Mouse (Mus musculus): ENCODE measurements around the gene Ccdc42.
A peak's percentile ranks its signal among the peaks of the same experiment; 100 is the strongest.

The Ccdc42 gene

DNA sequence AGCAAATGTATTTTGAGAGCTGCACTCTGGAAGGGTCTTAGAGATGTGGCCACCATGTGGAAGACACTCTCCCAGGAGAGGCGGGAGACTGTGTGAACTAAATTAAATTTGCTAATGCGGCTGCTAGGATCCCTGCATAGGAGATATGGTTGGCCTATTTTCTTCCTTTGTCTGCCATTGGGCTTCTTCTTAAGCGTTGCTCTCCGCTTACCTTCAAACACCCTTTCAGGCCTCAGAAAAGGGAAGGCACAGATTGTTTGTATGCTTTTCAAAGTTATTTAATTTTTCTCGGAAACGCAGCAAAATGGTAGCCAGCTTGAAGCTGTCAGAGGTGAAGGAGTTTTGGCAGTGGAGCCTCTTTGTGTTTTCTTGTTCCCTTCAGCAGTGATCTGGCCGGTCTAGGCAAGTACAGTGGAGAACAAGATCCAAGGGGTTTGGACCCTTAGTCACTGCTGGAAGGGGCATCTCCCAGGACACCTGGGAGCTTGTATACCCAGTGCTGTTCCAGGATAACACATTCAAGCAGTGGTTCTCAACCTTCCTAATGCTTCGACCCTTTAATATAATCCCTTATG is 2.8 kb upstream of the Ccdc42 start:
- DNase-seq (ENCODE audit: inconsistent age in 2 of 2, low spot score in 1 of 2), result no peak

DNA sequence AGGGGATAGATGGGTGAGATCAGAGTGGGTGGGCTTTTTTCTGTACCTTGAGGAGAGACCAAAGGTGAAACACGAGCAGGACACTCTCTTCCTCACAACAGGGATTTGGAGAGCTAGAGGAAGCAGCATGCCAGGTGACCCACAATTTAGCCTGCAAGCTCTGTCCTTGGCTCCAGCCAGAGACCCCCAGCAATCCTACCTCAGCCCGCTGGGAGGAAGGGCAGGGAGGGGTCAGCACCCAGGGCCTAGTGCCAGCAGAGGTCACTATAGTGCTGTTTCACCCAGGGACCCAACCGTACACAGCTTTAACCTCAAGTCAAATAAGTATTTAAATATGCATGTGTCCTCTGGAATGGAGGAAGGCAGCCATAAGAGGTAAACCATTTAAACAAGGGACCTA is 931 bp upstream of the Ccdc42 start:
- DNase-seq (ENCODE audit: inconsistent age in 2 of 2, low spot score in 1 of 2), result no peak

DNA sequence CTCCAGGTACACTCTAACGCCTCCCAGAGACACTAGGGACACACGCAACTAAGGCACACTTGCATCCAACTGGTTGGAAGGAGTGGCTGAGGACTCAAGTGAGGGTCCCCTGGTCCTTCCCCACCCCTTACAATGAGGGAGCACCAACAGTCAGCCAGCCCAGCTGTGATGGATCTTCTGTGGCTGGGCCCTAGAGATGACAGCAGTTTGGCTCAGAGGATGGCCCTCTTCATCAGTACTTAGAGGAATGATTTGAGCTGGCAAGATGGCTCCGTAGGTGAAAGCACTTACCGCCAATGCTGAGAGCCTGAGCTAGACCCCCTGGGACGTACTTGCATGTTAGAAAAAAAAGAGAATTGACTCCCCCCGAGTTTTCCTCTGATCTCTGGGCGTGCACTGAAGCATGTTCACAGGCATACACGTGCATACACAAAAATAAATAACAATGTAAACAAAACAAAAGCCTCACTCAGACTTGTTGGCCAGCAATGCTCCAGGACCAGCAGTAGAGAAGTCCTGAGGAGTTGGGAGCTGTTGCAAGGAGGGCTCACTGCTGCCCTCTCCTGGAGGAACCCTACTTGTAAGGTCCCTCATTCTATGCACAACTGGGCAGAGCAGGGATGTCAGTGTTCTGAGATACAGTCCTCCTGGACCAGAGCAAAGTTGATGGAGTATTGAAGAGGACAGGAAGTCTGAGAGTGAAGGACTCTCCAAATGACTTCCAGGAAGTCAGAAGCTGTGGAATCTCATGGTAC is 2.4 kb downstream of the Ccdc42 start:
- peak; percentile 73 to 92 for DNase-seq (ENCODE audit: inconsistent age in 2 of 2, low spot score in 1 of 2)

DNA sequence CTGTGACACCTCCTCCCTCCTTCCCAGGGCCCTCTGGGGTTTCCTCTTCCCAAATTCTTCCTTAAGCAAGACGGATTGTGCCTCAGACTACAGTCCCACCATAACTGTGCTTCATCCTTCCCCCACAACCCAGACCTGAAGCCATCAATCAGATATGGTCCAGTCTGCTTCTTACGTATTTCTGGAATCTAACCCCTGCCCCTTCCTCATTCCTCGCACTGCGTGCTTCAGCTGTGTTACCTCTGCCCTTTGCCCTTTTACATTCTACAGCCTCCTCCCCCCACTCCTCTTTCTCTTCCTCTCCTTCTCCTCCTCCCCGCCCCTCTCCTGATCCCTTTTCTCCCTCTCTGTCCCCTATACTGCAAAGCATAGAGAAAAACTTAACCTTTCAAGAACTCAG is 4.9 kb downstream of the Ccdc42 start:
- DNase-seq (ENCODE audit: inconsistent age in 2 of 2, low spot score in 1 of 2), result no peak

DNA sequence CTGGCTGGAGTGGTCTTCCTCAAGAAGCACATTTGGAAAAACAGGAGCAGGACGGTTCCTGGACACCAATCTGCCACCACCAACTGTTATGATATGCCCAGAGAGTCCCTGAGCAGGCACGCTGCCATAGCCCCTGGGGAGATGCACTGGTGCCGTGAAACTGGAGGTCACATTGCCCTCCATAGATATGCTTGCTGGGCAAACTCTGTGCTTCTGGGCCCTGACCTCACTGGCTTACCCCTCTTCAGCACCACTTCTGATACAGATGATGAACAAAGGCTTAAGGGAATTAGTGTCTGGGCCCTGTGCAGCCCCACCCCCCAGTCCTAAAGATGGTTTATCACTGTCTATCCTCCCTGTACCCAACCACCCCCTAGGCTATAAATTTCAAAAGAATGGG is 6.4 kb downstream of the Ccdc42 start:
- DNase-seq (ENCODE audit: inconsistent age in 2 of 2, low spot score in 1 of 2), result no peak

DNA sequence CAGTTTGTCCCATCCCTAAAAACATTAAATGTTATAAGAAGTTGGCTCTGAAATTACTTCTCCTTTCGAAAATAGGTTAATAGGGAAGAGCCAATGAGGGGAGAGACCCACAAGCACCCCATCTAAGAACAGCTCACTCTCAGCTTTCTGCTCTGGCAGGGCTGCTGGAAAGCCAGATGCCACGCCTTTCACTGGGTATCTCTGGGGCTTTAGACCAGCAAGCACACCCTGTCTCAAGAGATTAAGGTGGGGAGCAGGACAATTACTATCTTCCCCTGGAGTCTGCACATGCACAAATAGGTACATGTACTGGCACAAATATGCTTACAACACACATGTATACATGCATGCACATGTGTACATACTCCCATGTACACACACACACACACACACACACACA is 11.1 kb downstream of the Ccdc42 start:
- no peak for DNase-seq (ENCODE audit: inconsistent age in 2 of 2, low spot score in 1 of 2)

DNA sequence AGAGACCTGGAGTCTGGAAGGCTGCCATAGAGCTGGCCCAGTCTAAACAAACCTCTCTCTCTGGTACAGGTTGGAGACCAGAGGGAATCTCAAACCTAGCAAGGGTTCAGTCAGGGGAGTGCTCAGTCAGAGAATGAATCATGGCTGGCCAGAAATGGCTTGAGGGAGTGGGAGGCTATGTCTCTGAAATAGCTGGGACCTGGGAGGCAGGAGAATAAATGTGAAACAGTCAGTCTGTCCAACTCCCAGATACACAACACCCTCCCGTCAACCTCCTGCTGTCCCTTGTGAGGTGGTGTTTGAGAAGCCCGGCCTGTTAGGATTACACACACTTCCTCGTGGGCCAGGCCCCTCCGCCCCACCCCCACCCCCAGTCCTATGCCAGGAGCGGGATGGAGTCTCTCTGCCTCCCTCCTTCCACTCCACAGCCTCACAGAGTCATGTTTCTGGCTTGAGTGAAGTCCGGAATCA is 13.8 kb downstream of the Ccdc42 start:
- DNase-seq (ENCODE audit: inconsistent age in 2 of 2, low spot score in 1 of 2), result no peak

DNA sequence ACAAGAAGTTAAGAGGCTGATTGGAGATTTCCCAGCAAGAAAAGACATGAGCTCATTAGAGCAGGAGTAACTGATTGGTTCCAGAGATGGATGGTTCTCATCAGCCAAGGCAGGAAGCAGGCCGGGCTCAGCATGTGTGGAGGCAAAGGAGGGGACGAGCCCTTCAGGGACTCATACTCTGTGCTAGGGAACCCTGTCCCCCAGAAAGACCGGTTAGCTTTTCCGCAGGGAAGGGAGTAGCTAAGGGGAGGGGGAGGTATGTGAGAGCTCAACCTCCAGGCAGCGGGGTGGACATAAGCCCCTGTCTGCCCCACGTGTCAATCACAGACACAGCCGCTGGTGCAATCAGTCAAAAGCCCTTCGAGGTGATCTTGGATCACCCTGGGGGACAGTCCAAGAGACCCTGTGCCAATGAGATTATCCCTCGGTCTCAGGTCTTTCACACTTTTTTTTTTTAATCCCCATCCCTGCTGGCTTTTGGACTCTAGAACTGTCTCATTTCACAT is 14.7 kb downstream of the Ccdc42 start:
- DNase-seq (ENCODE audit: inconsistent age in 2 of 2, low spot score in 1 of 2), result no peak

DNA sequence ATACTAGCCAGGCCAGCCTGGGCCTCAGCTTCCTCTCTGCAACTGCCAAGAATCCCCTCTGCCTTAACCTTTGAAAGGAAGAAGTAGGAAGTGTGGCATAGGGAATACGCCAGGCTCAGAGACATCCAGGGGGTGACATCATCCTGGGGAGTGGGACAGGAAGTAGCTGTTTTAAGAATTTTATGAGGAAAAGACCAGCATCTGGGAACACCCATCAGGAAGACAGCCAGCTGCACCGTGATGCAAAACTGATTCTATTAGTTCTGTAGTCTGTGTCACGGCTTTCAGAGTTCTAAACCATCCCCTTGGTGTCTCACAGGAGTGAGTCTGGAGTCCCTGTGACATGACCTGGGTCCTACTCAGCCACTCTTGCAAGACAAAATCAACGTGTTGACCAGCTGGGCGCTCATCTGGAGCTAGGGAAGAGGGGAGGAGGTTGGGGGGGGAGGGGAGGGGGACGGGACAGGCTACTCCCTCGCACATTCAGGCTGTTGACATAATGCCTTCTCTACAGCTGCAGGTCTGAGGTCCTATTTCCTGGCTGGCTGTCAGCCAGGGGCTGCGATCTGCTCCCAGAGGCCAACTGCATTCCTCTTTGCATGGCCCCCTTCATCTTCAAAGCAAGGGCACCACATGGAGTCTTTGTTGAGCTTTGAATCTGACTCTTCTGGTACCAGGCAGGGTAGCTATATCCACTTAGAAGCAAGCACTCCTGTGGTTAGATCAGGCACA is 15.5 kb downstream of the Ccdc42 start:
- no peak for DNase-seq (ENCODE audit: inconsistent age in 2 of 2, low spot score in 1 of 2)

DNA sequence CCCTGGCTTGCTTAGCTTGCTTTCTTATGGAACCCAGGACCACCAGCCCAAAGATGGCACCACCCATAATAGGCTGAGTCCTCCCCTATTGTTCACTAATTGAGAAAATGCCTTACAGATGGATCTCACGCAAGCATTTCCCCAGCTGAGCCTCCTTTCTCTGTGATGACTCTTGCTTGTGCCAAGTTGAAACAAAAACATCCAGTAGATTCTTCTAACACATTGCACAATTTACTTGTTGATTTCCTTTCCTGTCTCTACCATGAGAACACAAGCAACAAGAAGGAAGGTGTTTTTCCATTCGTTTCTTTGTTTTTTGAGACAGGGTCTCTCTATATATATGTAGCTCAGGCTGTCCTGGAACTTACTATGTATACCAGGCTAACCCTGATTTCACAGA is 20.2 kb downstream of the Ccdc42 start:
- DNase-seq (ENCODE audit: inconsistent age in 2 of 2, low spot score in 1 of 2), result no peak

DNA sequence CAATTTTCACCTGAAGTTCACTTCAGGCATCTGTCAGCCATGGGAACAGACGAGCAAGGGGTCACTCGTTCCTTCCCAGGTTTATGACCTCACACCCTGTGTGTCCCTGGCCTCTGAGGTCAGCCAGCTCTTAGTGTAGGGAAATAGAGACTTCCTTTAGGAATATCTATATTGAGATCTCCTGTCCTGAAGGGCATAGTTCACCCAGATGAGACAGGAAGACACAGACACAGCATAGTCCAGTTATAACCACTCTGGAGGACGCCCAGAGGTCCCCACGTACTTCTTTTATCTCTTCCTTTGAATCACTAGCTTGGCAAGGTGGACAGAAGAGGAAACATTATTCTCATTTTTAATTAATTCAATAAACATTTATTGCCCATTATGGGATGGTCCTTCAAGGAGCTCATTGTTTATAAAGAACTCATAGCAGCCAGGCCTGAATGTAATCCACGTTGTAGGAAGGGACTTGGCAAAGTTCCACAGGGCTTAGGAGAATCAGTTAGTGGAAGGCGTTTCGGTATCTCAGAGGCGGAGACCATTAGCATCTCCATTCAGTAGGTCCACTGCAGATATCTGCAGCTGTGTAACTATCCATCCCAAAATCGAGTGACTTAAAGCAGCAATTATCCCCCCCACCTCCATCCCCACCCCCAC is 23.2 kb downstream of the Ccdc42 start:
- DNase-seq (ENCODE audit: inconsistent age in 2 of 2, low spot score in 1 of 2), result peak in 1 of 2 experiments; percentile 33

DNA sequence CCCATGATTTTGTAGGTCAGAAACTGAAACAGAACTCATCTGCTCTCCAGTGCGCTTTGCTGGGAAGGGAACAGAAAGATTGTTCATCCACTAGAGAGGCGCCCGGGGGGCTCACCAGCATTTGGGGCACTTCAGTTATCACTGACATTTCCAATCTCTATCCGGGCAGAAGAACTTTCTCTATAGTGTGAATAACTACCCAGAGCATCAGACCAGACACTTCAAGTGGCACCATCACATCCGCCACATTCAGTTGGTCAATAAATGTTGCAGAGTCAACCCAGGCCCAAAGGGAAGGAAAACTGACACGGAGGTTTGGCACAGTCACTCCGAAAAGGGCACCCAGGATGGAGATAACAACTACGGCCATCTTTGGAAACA is 23.7 kb downstream of the Ccdc42 start:
- DNase-seq (ENCODE audit: inconsistent age in 2 of 2, low spot score in 1 of 2), result no peak

DNA sequence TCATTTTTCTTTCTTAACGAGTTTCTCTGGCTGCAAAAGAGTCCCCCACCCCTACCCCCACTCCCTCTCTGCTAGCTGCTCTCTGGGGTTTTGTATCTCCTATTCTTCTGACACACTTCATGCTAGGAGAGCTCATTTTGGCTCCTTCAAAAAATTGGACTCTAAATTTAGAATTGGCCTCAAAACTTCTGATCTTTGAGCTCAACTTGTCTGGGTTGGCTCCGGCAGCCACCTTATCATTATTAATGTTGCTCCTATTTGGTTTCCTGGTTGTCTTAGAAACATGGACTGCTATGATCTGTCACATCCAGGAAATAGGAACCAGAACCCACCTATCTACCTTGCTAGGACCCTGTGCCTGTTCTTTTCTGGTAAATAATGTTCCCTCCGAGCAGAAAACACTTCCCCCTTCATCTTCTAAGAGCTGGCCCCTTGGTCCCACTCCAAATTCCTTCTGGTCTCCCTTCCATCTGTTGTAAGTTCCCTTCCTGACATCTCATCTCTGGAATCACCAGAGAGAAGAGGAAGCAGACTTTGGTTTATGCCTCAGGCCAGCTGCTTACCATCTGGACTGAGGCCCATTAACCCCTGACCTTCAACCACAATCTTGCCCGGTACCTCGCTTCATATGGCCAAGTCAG is 26.4 kb downstream of the Ccdc42 start:
- DNase-seq (ENCODE audit: inconsistent age in 2 of 2, low spot score in 1 of 2), result no peak

DNA sequence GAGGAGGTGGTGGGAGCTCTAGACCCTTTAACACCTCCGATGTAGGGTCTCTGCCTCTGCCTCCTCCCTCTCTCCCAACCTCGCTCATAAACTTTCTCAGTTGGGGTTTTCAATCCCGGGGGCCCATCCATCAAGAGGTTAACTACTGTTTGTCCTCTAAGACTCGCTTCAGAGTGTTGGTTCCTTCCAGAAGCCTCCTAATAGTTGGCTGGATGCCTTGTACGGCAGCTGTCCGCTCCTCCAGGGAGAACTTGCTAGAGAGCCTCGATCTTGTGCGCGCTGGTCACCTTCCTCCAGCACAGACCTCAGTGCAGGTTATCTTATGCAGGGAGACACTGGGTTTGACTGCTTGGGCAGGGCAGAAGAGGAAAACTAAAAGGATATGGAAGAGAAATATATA is 35.9 kb downstream of the Ccdc42 start:
- no peak for DNase-seq (ENCODE audit: inconsistent age in 2 of 2, low spot score in 1 of 2)

DNA sequence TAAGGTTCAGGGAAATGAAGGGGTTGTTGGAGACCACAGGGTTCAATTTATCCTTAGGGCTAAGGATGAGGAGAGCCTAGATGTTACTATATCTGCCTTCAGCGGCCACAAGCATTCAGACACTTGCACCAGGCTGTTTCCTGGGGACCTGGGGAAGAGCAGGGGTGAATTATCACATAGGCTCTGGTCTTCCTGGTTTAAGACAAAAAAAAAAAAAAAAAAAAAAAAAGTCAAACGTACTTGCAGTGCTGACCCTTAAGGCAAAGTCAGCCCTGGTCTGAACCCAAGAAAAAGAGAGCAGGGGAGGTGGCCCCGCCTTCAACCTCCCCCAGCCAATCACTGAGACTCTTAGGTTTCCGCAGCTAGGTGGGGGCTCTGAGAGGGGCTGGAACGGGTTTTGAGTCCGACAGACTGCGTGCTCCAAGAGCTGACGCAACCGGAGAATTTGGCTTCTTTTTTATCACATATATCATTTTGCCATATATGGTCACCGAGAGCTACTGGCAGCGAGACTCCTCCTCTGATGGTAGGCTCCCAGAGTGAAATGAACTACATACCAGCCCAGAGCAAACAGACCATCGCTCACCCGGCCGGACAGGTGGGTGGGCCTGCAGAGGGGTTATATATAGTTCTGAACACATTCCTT is 36.5 kb downstream of the Ccdc42 start:
- peak; percentile 15 to 63 for DNase-seq (ENCODE audit: inconsistent age in 2 of 2, low spot score in 1 of 2)

DNA sequence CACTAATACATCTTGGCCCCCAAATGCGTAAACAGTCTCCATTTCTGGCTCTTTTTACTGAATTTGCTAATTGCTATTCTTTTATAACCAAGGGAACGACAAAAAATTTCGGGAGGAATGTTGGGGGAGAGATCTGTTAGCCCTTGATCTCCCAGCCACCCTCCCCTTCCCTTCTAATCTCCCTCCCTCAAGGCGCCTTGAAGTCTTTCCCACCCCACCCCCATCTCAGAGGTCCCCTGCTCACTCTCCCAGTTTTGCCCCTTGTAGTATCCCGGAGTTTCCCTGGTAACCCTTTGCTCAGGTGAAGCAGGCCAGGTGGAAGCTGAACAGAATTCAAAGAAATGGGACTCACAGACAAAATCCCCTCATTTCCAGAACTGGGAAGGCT is 37.0 kb downstream of the Ccdc42 start:
- DNase-seq (ENCODE audit: inconsistent age in 2 of 2, low spot score in 1 of 2), result no peak

DNA sequence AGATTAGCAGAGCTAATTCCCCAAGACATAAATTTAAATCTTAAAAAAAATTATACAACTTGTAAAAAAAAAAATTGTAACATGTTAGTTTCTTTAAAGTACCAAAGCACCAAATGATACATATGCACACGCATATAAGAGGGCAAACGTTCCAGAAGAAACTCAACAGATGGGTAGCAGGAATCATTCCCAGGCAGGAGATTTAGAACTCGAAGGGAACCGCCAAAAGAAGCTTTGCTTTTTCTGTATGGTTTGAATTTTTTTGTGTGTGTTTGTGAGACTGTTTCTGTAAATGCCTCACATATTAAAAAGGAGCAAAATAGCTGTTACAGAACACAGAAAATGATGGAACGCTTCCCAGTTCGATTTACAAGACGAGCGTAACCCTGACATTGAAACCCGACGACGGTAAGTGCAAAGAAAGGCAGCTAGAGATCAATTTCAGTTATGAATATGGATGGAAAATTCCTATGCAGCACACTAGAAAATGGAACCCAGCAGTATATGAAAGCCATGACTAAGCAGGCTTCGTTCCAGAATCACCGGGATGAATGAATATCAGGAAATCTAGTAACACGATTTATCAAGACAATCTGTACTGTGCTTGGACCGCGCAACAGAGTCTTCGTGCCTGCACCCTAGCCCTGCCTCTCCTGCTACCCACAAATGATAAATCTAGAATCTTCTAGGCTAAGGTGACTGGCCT is 44.9 kb downstream of the Ccdc42 start:
- no peak for DNase-seq (ENCODE audit: inconsistent age in 2 of 2, low spot score in 1 of 2)

DNA sequence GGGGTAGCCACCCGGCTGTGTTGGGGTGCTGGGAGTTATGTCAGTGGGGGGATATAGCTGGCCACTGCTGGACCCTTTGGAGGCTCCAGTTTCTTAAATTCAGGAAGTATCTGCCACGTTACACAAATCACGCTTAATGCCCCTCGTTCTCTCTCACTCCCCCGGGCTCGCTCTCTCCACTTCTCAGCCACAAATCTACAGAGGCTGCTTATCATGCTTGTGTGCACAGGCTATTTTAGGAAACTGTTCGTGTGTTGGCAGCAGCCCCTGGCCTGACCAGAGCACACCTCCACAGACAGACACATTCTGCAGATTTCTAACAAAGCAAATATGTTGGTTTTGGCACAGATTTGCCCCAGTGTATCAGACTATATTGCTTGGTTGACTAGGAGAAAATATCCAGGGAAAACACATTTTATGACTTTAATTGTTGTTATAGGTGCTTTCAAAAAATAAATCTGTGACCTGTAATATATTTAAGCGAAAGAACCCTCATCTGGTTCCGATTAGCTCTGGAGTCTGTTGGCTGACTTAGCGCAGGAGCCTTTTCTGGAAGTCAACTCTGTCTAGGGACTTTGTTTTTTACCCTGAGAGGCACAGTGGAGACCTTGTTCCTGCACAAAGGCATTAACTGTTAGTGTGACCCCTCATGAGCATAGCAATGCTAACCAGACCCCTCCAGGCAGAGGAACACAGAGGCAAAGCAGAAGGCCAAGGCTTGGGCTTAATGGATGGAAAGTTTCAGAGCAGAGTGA is 51.2 kb downstream of the Ccdc42 start:
- no peak for DNase-seq (ENCODE audit: inconsistent age in 2 of 2, low spot score in 1 of 2)

DNA sequence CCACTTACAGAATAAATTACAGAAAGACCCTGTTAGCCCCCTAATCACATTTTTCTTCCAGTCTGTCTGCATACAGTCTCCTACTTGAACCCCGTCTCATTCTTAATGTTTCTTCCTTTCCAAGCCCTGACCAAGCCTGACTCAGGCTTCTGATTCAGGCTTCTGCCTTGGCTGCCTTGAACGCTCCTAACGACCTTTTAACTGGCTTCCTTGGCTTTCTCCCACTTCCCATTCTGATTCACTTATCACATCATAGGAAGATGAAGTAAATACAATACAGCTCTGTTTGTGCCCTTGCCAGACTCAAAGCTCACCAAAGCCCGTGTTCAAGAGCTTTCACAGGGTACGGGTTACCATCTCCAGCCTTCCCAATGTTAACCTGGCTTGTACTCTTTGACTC is 54.5 kb downstream of the Ccdc42 start:
- DNase-seq (ENCODE audit: inconsistent age in 2 of 2, low spot score in 1 of 2), result peak in 1 of 2 experiments; percentile 72
